In genomic region chr1:176996630-176997201, GRCm38 (mm10) we compare ENCODE assay signal across 8 mouse cellular contexts.
A peak's percentile ranks its signal among the peaks of the same experiment; 100 is the strongest.
DNase-seq lines count a peak whose midpoint lies in the region; ATAC-seq and TF ChIP-seq lines count a peak whose summit lies in the region.

No protein-coding gene starts in this region.

- WGBS in embryonic facial prominence, embryonic 11.5 days, result 45% methylated on average over 16 of the region's 16 CpGs
- 39% methylated on average over 16 of the region's 16 CpGs for WGBS in lung, embryonic 14.5 days
- 23% methylated on average over 16 of the region's 16 CpGs for WGBS in neural tube, embryonic 15.5 days

- no peak for TF ChIP-seq CTCF in lung, embryonic 14.5 days (IDR thresholded peaks at IDR 0.05; ENCODE audit: low read depth)

- no peak overlapping the region for H3K4me3 ChIP-seq in embryonic facial prominence, embryonic 11.5 days (ENCODE audit: low read depth, low read length)
- no peak overlapping the region for H3K4me3 ChIP-seq in lung, embryonic 14.5 days (ENCODE audit: low read depth, low read length)
- H3K4me3 ChIP-seq in neural tube, embryonic 15.5 days (replicated peaks), result no peak overlapping the region

- no peak overlapping the region for H3K27ac ChIP-seq in embryonic facial prominence, embryonic 11.5 days (replicated peaks; ENCODE audit: low read depth, low read length)
- no peak overlapping the region for H3K27ac ChIP-seq in lung, embryonic 14.5 days (ENCODE audit: low read depth)
- no peak overlapping the region for H3K27ac ChIP-seq in neural tube, embryonic 15.5 days (replicated peaks)

- no peak overlapping the region for H3K9ac ChIP-seq in embryonic facial prominence, embryonic 11.5 days (replicated peaks; ENCODE audit: low read length)
- no peak overlapping the region for H3K9ac ChIP-seq in lung, embryonic 14.5 days
- H3K9ac ChIP-seq in neural tube, embryonic 15.5 days (replicated peaks), result no peak overlapping the region

- ATAC-seq in embryonic facial prominence, embryonic 11.5 days (replicated peaks; ENCODE audit: insufficient number of reproducible peaks, low FRiP score, low TSS enrichment, low read depth), result no peak
- ATAC-seq in lung, embryonic 14.5 days (ENCODE audit: insufficient read depth), result no peak
- ATAC-seq in neural tube, embryonic 15.5 days (ENCODE audit: low FRiP score), result no peak

- H3K36me3 ChIP-seq in embryonic facial prominence, embryonic 11.5 days (replicated peaks; ENCODE audit: control insufficient read depth, insufficient read depth, low read depth, low read length), result no peaks in the 10 kb centered on the region
- no peaks in the 10 kb centered on the region for H3K36me3 ChIP-seq in lung, embryonic 14.5 days (ENCODE audit: insufficient read depth)
- no peaks in the 10 kb centered on the region for H3K36me3 ChIP-seq in neural tube, embryonic 15.5 days

- no peak overlapping the region for H3K4me2 ChIP-seq in embryonic facial prominence, embryonic 11.5 days (ENCODE audit: low read depth, low read length)
- no peak overlapping the region for H3K4me2 ChIP-seq in lung, embryonic 14.5 days
- H3K4me2 ChIP-seq in neural tube, embryonic 15.5 days, result peak overlapping the region; percentile 28

- H3K9me3 ChIP-seq in embryonic facial prominence, embryonic 11.5 days (replicated peaks; ENCODE audit: control insufficient read depth, low read length), result no peaks in the 10 kb centered on the region
- no peaks in the 10 kb centered on the region for H3K9me3 ChIP-seq in lung, embryonic 14.5 days (ENCODE audit: low read depth, low read length)
- no peaks in the 10 kb centered on the region for H3K9me3 ChIP-seq in neural tube, embryonic 15.5 days (replicated peaks)

- H3K27me3 ChIP-seq in embryonic facial prominence, embryonic 11.5 days (ENCODE audit: control insufficient read depth, insufficient read depth, low read length), result no peaks in the 10 kb centered on the region
- H3K27me3 ChIP-seq in lung, embryonic 14.5 days (ENCODE audit: insufficient read depth, low read length), result no peaks in the 10 kb centered on the region
- peaks cover 4% of the 10 kb centered on the region; the same call in 1 of the 2 replicates for H3K27me3 ChIP-seq in neural tube, embryonic 15.5 days (replicated peaks)

- H3K4me1 ChIP-seq in embryonic facial prominence, embryonic 11.5 days (ENCODE audit: control insufficient read depth, insufficient read depth, low read length), result peaks cover 14% of the 10 kb centered on the region
- H3K4me1 ChIP-seq in lung, embryonic 14.5 days (ENCODE audit: insufficient read depth), result no peaks in the 10 kb centered on the region; the same call in 1 of the 2 replicates
- H3K4me1 ChIP-seq in neural tube, embryonic 15.5 days, result peaks cover 52% of the 10 kb centered on the region

- peak; percentile 52 to 66 for DNase-seq in cerebellum, postnatal 25 days
- no peak for DNase-seq in cerebellum, adult 9-10 months
- peak; percentile 64 for DNase-seq in embryonic facial prominence, embryonic 11.5 days (ENCODE audit: low spot score)
- peak; percentile 47 for DNase-seq in heart, postnatal 4 days
- peak; percentile 60 to 73 for DNase-seq in kidney, postnatal 4 days
- DNase-seq in lung, embryonic 14.5 days, result peak; percentile 56
- no peak for DNase-seq in adipocyte (ENCODE audit: low spot score)

Comparison
In these comparisons a context has a peak if more than half of its experiments do, and no peak if none do; other contexts are left out.
1. DNase-seq: peak in cerebellum, postnatal 25 days (2 of 2), embryonic facial prominence, embryonic 11.5 days (single experiment), heart, postnatal 4 days (single experiment), kidney, postnatal 4 days (2 of 2) and lung, embryonic 14.5 days (single experiment); none in cerebellum, adult 9-10 months (single experiment) and adipocyte (single experiment).